Mouse (Mus musculus) G1E (cell line): Measurements from ENCODE around the gene Map2k7.

Source experiments
- CTCF ChIP-seq: IDR thresholded peaks from 2 replicates; pipeline ENCODE4 v1.5.1; 2012; ENCODE audit warnings: low read depth, low read length, inconsistent platforms, mixed read lengths
- GATA1 ChIP-seq: IDR thresholded peaks from 2 replicates; pipeline ENCODE4 v1.6.1; 2012; ENCODE audit warnings: borderline replicate concordance, low read length, inconsistent platforms, mixed read lengths
- GATA2 ChIP-seq: IDR thresholded peaks from 2 replicates; pipeline ENCODE4 v1.6.1; 2012; ENCODE audit warnings: low read depth, low read length, inconsistent platforms, borderline replicate concordance
- TAL1 ChIP-seq: conservative IDR thresholded peaks from 2 replicates; pipeline ENCODE4 v1.6.1; 2012; ENCODE audit warnings: low read depth, low read length, inconsistent platforms, mixed read lengths

GRCm38 (mm10) chr8:4205246-4206123 is 33.1 kb upstream of the Map2k7 start:
- TF ChIP-seq CTCF: no peak
- TF ChIP-seq TAL1: no peak
- TF ChIP-seq GATA1: no peak
- TF ChIP-seq GATA2: no peak
